Mouse (Mus musculus) MEL (cell line): ENCODE data around the gene Sdccag8. TPM values are rescaled to one million over a fixed set of nuclear protein-coding genes. Genes with fewer than 3 reads are reported as not detected.

Experiments used
- DNase-seq: peaks from one replicate; pipeline ENCODE4 v3.0.0; 2011; ENCODE audit warnings: low read depth, low spot score
- H3K27ac ChIP-seq: 2 replicates; pipeline ENCODE4 v1.5.1; 2012; ENCODE audit warnings: low read depth, mild to moderate bottlenecking, control low read depth, low read length, moderate library complexity; ENCODE audit not compliant: control insufficient read depth
- H3K27me3 ChIP-seq, 2 experiments: fragments of 150-350 bp in 1 of 2; sonication (generic) in 1 of 2; 2 replicates each; pipeline ENCODE4 v1.6.1; 2012; ENCODE audit warnings: low read length in 2 of 2, mild to moderate bottlenecking in 2 of 2, improper control_type of control experiment in 1 of 2, moderate library complexity in 1 of 2; ENCODE audit not compliant: insufficient read depth in 2 of 2, control insufficient read depth in 1 of 2
- H3K36me3 ChIP-seq, 2 experiments: 2 replicates each; pipeline ENCODE4 v1.6.1; 2012 to 2014; ENCODE audit warnings: low read length in 2 of 2, improper control_type of control experiment in 1 of 2, inconsistent platforms in 1 of 2, mild to moderate bottlenecking in 1 of 2; ENCODE audit not compliant: insufficient read depth in 2 of 2, control insufficient read depth in 1 of 2
- H3K4me1 ChIP-seq, 2 experiments: fragments of 150-350 bp in 1 of 2; sonication (generic) in 1 of 2; 2 replicates each; pipeline ENCODE4 v1.6.1; 2012; ENCODE audit warnings: low read length in 2 of 2, improper control_type of control experiment in 1 of 2, mild to moderate bottlenecking in 1 of 2; ENCODE audit not compliant: insufficient read depth in 2 of 2, control insufficient read depth in 1 of 2
- H3K4me3 ChIP-seq, 2 experiments: fragments of 150-350 bp in 1 of 2; sonication (generic) in 1 of 2; 2 replicates each; pipeline ENCODE4 v1.5.1; 2012; ENCODE audit warnings: low read depth in 2 of 2, low read length in 2 of 2, mild to moderate bottlenecking in 2 of 2, moderate library complexity in 2 of 2, control low read depth in 1 of 2, improper control_type of control experiment in 1 of 2; ENCODE audit not compliant: control insufficient read depth in 1 of 2, insufficient read depth in 1 of 2
- H3K79me2 ChIP-seq: 2 replicates; pipeline ENCODE4 v1.6.1; 2012; ENCODE audit warnings: mild to moderate bottlenecking, low read length, moderate library complexity; ENCODE audit not compliant: control insufficient read depth, poor library complexity, insufficient read depth
- H3K9ac ChIP-seq: 2 replicates; pipeline ENCODE4 v1.6.1; 2012; ENCODE audit warnings: low read depth, mild to moderate bottlenecking, control low read depth, low read length, moderate library complexity; ENCODE audit not compliant: control insufficient read depth, poor library complexity, severe bottlenecking
- H3K9me3 ChIP-seq: fragments of 150-350 bp; sonication (generic); replicated peaks from 2 replicates; pipeline ENCODE4 v1.6.1; 2012; ENCODE audit warnings: mild to moderate bottlenecking, low read length, improper control_type of control experiment, moderate library complexity; ENCODE audit not compliant: insufficient read depth
- CTCF ChIP-seq, 3 experiments: IDR thresholded peaks in 2 of 3; conservative IDR thresholded peaks in 1 of 3; 2 replicates each; pipeline ENCODE4 v1.5.1; 2011 to 2012; ENCODE audit warnings: low read length in 3 of 3, low read depth in 2 of 3, mild to moderate bottlenecking in 2 of 3, improper control_type of control experiment in 1 of 3, inconsistent platforms in 1 of 3, mixed read lengths in 1 of 3, moderate library complexity in 1 of 3; ENCODE audit not compliant: control insufficient read depth in 1 of 3, insufficient read depth in 1 of 3, poor library complexity in 1 of 3, severe bottlenecking in 1 of 3
- E2F4 ChIP-seq: IDR thresholded peaks from 2 replicates; pipeline ENCODE4 v1.6.1; 2011; ENCODE audit warnings: low read depth, low read length, improper control_type of control experiment, borderline replicate concordance
- GABPA ChIP-seq: IDR thresholded peaks from 2 replicates; pipeline ENCODE4 v1.6.1; 2012; ENCODE audit warnings: low read depth, mild to moderate bottlenecking, inconsistent platforms, low read length, improper control_type of control experiment, moderate library complexity
- GATA1 ChIP-seq: IDR thresholded peaks from 2 replicates; pipeline ENCODE4 v1.6.1; 2011; ENCODE audit warnings: low read depth, low read length, improper control_type of control experiment
- HCFC1 ChIP-seq: IDR thresholded peaks from 2 replicates; pipeline ENCODE4 v1.6.1; 2012; ENCODE audit warnings: low read depth, mild to moderate bottlenecking, inconsistent platforms, low read length, improper control_type of control experiment, moderate library complexity
- JUND ChIP-seq: IDR thresholded peaks from 2 replicates; pipeline ENCODE4 v1.6.1; 2011; ENCODE audit warnings: low read depth, mild to moderate bottlenecking, improper control_type of control experiment, low read length
- KAT2A ChIP-seq: conservative IDR thresholded peaks from 2 replicates; pipeline ENCODE4 v1.6.1; 2012; ENCODE audit warnings: low read depth, low read length, improper control_type of control experiment, inconsistent platforms
- MAFK ChIP-seq: IDR thresholded peaks from 2 replicates; pipeline ENCODE4 v1.6.1; 2011; ENCODE audit warnings: low read depth, mild to moderate bottlenecking, low read length, improper control_type of control experiment, borderline replicate concordance
- MAX ChIP-seq: IDR thresholded peaks from 2 replicates; pipeline ENCODE4 v1.6.1; 2011; ENCODE audit warnings: low read length, improper control_type of control experiment
- MYB ChIP-seq: IDR thresholded peaks from 2 replicates; pipeline ENCODE4 v1.6.1; 2011; ENCODE audit warnings: mild to moderate bottlenecking, low read depth, low read length, improper control_type of control experiment
- MYC ChIP-seq: IDR thresholded peaks from 2 replicates; pipeline ENCODE4 v1.6.1; 2011; ENCODE audit warnings: low read depth, mild to moderate bottlenecking, low read length, improper control_type of control experiment, moderate library complexity
- NELFE ChIP-seq: IDR thresholded peaks from 2 replicates; pipeline ENCODE4 v1.6.1; 2011; ENCODE audit warnings: low read depth, low read length, improper control_type of control experiment
- NRF1 ChIP-seq: IDR thresholded peaks from 2 replicates; pipeline ENCODE4 v1.6.1; 2014; ENCODE audit warnings: low read depth, mild to moderate bottlenecking, inconsistent platforms, low read length, improper control_type of control experiment, moderate library complexity; ENCODE audit not compliant: poor library complexity, insufficient read depth, severe bottlenecking
- POLR2AphosphoS2 ChIP-seq: IDR thresholded peaks from 2 replicates; pipeline ENCODE4 v1.6.1; 2011; ENCODE audit warnings: low read length, improper control_type of control experiment
- RAD21 ChIP-seq: IDR thresholded peaks from 2 replicates; pipeline ENCODE4 v1.6.1; 2011; ENCODE audit warnings: mild to moderate bottlenecking, low read depth, low read length, improper control_type of control experiment
- TCF12 ChIP-seq: IDR thresholded peaks from 2 replicates; pipeline ENCODE4 v1.6.1; 2014; ENCODE audit warnings: low read depth, mild to moderate bottlenecking, inconsistent platforms, low read length, improper control_type of control experiment, moderate library complexity
- USF1 ChIP-seq: IDR thresholded peaks from 2 replicates; pipeline ENCODE4 v1.6.1; 2014; ENCODE audit warnings: low read depth, mild to moderate bottlenecking, inconsistent platforms, low read length, improper control_type of control experiment, moderate library complexity
- ZKSCAN1 ChIP-seq: IDR thresholded peaks from 2 replicates; pipeline ENCODE4 v1.6.1; 2012; ENCODE audit warnings: low read depth, mild to moderate bottlenecking, inconsistent platforms, low read length, improper control_type of control experiment, moderate library complexity
- ZMIZ1 ChIP-seq: IDR thresholded peaks from 2 replicates; pipeline ENCODE4 v1.6.1; 2012; ENCODE audit warnings: low read depth, mild to moderate bottlenecking, inconsistent platforms, low read length, improper control_type of control experiment, moderate library complexity
- ZNF384 ChIP-seq: IDR thresholded peaks from 2 replicates; pipeline ENCODE4 v1.6.1; 2012; ENCODE audit warnings: low read depth, mild to moderate bottlenecking, inconsistent platforms, low read length, improper control_type of control experiment
- polyA plus RNA-seq, 2 experiments: library from polyadenylated mRNA; stranded (reverse) in 1 of 2; unstranded in 1 of 2; fragments of >175 nt in 1 of 2; fragments of >200 nt in 1 of 2; gene quantifications; 2 replicates each; pipeline versions ENCODE4 v1.2.1 to v1.2.4; 2012; ENCODE audit warnings: low replicate concordance in 2 of 2, low read depth in 1 of 2; ENCODE audit not compliant: insufficient read length in 2 of 2, insufficient read depth in 1 of 2, missing spikeins in 1 of 2
- total RNA-seq: library from RNA; depleted of rRNA; stranded (reverse); fragments of 300-350 nt; gene quantifications from 2 replicates; pipeline ENCODE4 v1.2.3, GENCODE M21; 2012

Gene Sdccag8
- total and polyA plus RNA-seq, 3 experiments = 4.6 to 7.8 TPM; not detected in 1

- H3K79me2 ChIP-seq = no peaks in the 10 kb centered on the region
- TF ChIP-seq ZMIZ1 (no peak), CTCF (IDR thresholded peaks at IDR 0.05 in 2 of 3, conservative IDR thresholded peaks at IDR 0.05 in 1 of 3; ENCODE audit: control insufficient read depth in 1 of 3, insufficient read depth in 1 of 3, low read depth in 2 of 3, low read length in 3 of 3, poor library complexity in 1 of 3, severe bottlenecking in 1 of 3) (no peak), GATA1 (no peak), TCF12 (no peak), JUND (no peak), MYC (no peak), MYB (no peak), NELFE (no peak), KAT2A (no peak), GABPA (no peak), ZNF384 (no peak)
- no peaks in the 10 kb centered on the region for H3K9me3 ChIP-seq
- H3K4me1 ChIP-seq = no peaks in the 10 kb centered on the region
- no peak overlapping the region for H3K9ac ChIP-seq
- H3K27ac ChIP-seq = no peak overlapping the region
- H3K36me3 ChIP-seq = no peaks in the 10 kb centered on the region
- no peaks in the 10 kb centered on the region for H3K27me3 ChIP-seq
- no peak overlapping the region for H3K4me3 ChIP-seq
- no peak for DNase-seq
Observed at GRCm38 (mm10) chr1:177051366-177051963, 237.0 kb downstream of the Sdccag8 start.

- no peaks in the 10 kb centered on the region for H3K79me2 ChIP-seq
- H3K27ac ChIP-seq = no peak overlapping the region
- H3K9ac ChIP-seq = no peak overlapping the region
- H3K4me1 ChIP-seq = no peaks in the 10 kb centered on the region
- H3K27me3 ChIP-seq = no peaks in the 10 kb centered on the region
- H3K4me3 ChIP-seq = no peak overlapping the region
- no peaks in the 10 kb centered on the region for H3K36me3 ChIP-seq
- no peak for DNase-seq
- H3K9me3 ChIP-seq = no peaks in the 10 kb centered on the region
- TF ChIP-seq USF1 (no peak), E2F4 (no peak), MAX (no peak), MAFK (no peak), GATA1 (no peak), ZKSCAN1 (no peak), GABPA (no peak), RAD21 (no peak), NRF1 (no peak), HCFC1 (no peak), POLR2AphosphoS2 (no peak), ZMIZ1 (no peak)
Observed at GRCm38 (mm10) chr1:177054891-177055290, 240.4 kb downstream of the Sdccag8 start.
